Mouse (Mus musculus) testis, adult 2 months (tissue): ENCODE results near the gene Hes7. TPM values are rescaled to one million over a fixed set of nuclear protein-coding genes. Genes with fewer than 3 reads are reported as not detected.

Experiments used
- H3K27ac ChIP-seq: fragments of 200-500 bp; 2 replicates; pipeline ENCODE4 v1.5.1; 2012; ENCODE audit warnings: low read depth, low read length; ENCODE audit not compliant: control insufficient read depth, insufficient read depth
- H3K27me3 ChIP-seq: fragments of 200-500 bp; 2 replicates; pipeline ENCODE4 v1.6.1; 2012; ENCODE audit warnings: mild to moderate bottlenecking, low read length, moderate library complexity; ENCODE audit not compliant: control insufficient read depth, insufficient read depth
- H3K36me3 ChIP-seq: fragments of 200-500 bp; 2 replicates; pipeline ENCODE4 v1.6.1; 2012; ENCODE audit warnings: mild to moderate bottlenecking, low read length; ENCODE audit not compliant: control insufficient read depth, insufficient read depth
- H3K4me1 ChIP-seq: fragments of 200-500 bp; 2 replicates; pipeline ENCODE4 v1.6.1; 2012; ENCODE audit warnings: low read length; ENCODE audit not compliant: control insufficient read depth, insufficient read depth
- H3K4me3 ChIP-seq: fragments of 200-500 bp; 2 replicates; pipeline ENCODE4 v1.5.1; 2012; ENCODE audit warnings: low read depth, mild to moderate bottlenecking, low read length, moderate library complexity, mixed read lengths; ENCODE audit not compliant: control insufficient read depth
- CTCF ChIP-seq: fragments of 200-500 bp; IDR thresholded peaks from 2 replicates; pipeline ENCODE4 v1.5.1; 2012; ENCODE audit warnings: low read depth, mild to moderate bottlenecking, inconsistent platforms, low read length, moderate library complexity; ENCODE audit not compliant: control insufficient read depth, insufficient read depth, insufficient replicate concordance
- POLR2A ChIP-seq: fragments of 200-500 bp; IDR thresholded peaks from 2 replicates; pipeline ENCODE4 v1.6.1; 2012; ENCODE audit warnings: low read depth, mild to moderate bottlenecking, inconsistent platforms, low read length, moderate library complexity; ENCODE audit not compliant: control insufficient read depth
- polyA plus RNA-seq: library from polyadenylated mRNA; depleted of rRNA; stranded (reverse); fragments of >200 nt; gene quantifications from 2 replicates; pipeline ENCODE4 v1.2.3, GENCODE M21; 2012

The Hes7 gene
- polyA plus RNA-seq, 1 experiment = 0.17 TPM

- Histone ChIP-seq H3K4me1 (peaks cover 33% of the 10 kb centered on the region), H3K4me3 (no peak overlapping the region), H3K36me3 (no peaks in the 10 kb centered on the region), H3K27me3 (no peaks in the 10 kb centered on the region), H3K27ac (no peak overlapping the region)
- TF ChIP-seq CTCF (no peak), POLR2A (no peak)
These were observed 3.4 kb upstream of the Hes7 start for GRCm38 (mm10) chr11:69116843-69117242.

GRCm38 (mm10) chr11:69117737-69118695, 2.2 kb upstream of the Hes7 start:
- TF ChIP-seq POLR2A (no peak), CTCF (no peak)
- Histone ChIP-seq H3K27me3 (no peaks in the 10 kb centered on the region), H3K27ac (peak overlapping the region; percentile 52; the same call in 1 of the 2 replicates), H3K36me3 (no peaks in the 10 kb centered on the region), H3K4me1 (peaks cover 37% of the 10 kb centered on the region), H3K4me3 (peak overlapping the region; percentile 75)

- peaks cover 41% of the 10 kb centered on the region for H3K4me1 ChIP-seq
- no peak for TF ChIP-seq CTCF
- TF ChIP-seq POLR2A = no peak
- no peaks in the 10 kb centered on the region for H3K27me3 ChIP-seq
- H3K4me3 ChIP-seq = peak overlapping the region; percentile 45
- no peaks in the 10 kb centered on the region for H3K36me3 ChIP-seq
- H3K27ac ChIP-seq = no peak overlapping the region
These were observed 1.4 kb upstream of the Hes7 start for GRCm38 (mm10) chr11:69118765-69119164.

- H3K27me3 ChIP-seq = no peaks in the 10 kb centered on the region
- H3K27ac ChIP-seq = no peak overlapping the region
- H3K4me3 ChIP-seq = no peak overlapping the region; the same call in 1 of the 2 replicates
- H3K36me3 ChIP-seq = no peaks in the 10 kb centered on the region
- peaks cover 42% of the 10 kb centered on the region for H3K4me1 ChIP-seq
- TF ChIP-seq POLR2A (no peak), CTCF (no peak)
These were observed 603 bp upstream of the Hes7 start for GRCm38 (mm10) chr11:69119446-69120155.

GRCm38 (mm10) chr11:69121001-69121740, 967 bp downstream of the Hes7 start:
- no peak for TF ChIP-seq POLR2A
- no peak for TF ChIP-seq CTCF
- H3K27ac ChIP-seq = no peak overlapping the region
- H3K4me3 ChIP-seq = peak overlapping the region; percentile 35
- H3K4me1 ChIP-seq = peaks cover 50% of the 10 kb centered on the region
- no peaks in the 10 kb centered on the region for H3K27me3 ChIP-seq
- no peaks in the 10 kb centered on the region for H3K36me3 ChIP-seq

- peak overlapping the region; percentile 76 for H3K4me3 ChIP-seq
- H3K27me3 ChIP-seq = no peaks in the 10 kb centered on the region
- no peak for TF ChIP-seq CTCF
- TF ChIP-seq POLR2A = no peak
- no peak overlapping the region for H3K27ac ChIP-seq
- peaks cover 52% of the 10 kb centered on the region for H3K4me1 ChIP-seq
- H3K36me3 ChIP-seq = no peaks in the 10 kb centered on the region
These were observed 1.6 kb downstream of the Hes7 start for GRCm38 (mm10) chr11:69121741-69122335.
